Mouse (Mus musculus) CH12.LX (cell line): ENCODE results near the gene Gm49337. TPM values are rescaled to one million over a fixed set of nuclear protein-coding genes. Genes with fewer than 3 reads are reported as not detected.
A peak's percentile ranks its signal among the peaks of the same experiment; 100 is the strongest.

Experiments
- DNase-seq: peaks from one replicate; pipeline ENCODE4 v3.0.0-alpha.2; 2013; ENCODE audit errors: extremely low read depth
- H3K27ac ChIP-seq: 2 replicates; pipeline ENCODE4 v1.5.1; 2012; ENCODE audit warnings: low read depth, mild to moderate bottlenecking, control low read depth, moderate library complexity; ENCODE audit not compliant: insufficient read depth
- H3K27me3 ChIP-seq: replicated peaks from 2 replicates; pipeline ENCODE3; 2012; ENCODE audit warnings: inconsistent platforms
- H3K36me3 ChIP-seq, 2 experiments: replicated peaks in 1 of 2; 2 replicates each; pipeline versions ENCODE3 to v1.6.1; 2012; ENCODE audit warnings: inconsistent platforms in 1 of 2, low read length in 1 of 2, mild to moderate bottlenecking in 1 of 2, mixed read lengths in 1 of 2, moderate library complexity in 1 of 2; ENCODE audit not compliant: control insufficient read depth in 1 of 2, insufficient read depth in 1 of 2
- H3K4me1 ChIP-seq, 2 experiments: 2 replicates each; pipeline ENCODE4 v1.6.1; 2012; ENCODE audit warnings: inconsistent platforms in 1 of 2, moderate library complexity in 1 of 2; ENCODE audit not compliant: insufficient read depth in 2 of 2, control insufficient read depth in 1 of 2
- H3K4me2 ChIP-seq: 2 replicates; pipeline ENCODE4 v1.6.1; 2012; ENCODE audit warnings: low read depth, mild to moderate bottlenecking, control low read depth; ENCODE audit not compliant: poor library complexity, insufficient read depth, severe bottlenecking
- H3K4me3 ChIP-seq, 3 experiments: fragments of 150-350 bp in 1 of 3; sonication (generic) in 1 of 3; replicated peaks in 1 of 3; 2 replicates each; pipeline versions ENCODE3 to v1.5.1; 2011 to 2012; ENCODE audit warnings: low read depth in 2 of 3, low read length in 2 of 3, mild to moderate bottlenecking in 2 of 3, moderate library complexity in 2 of 3, control low read depth in 1 of 3, improper control_type of control experiment in 1 of 3, inconsistent platforms in 1 of 3, mixed read lengths in 1 of 3; ENCODE audit not compliant: poor library complexity in 1 of 3
- H3K79me2 ChIP-seq: replicated peaks from 2 replicates; pipeline ENCODE4 v1.6.1; 2012; ENCODE audit warnings: mild to moderate bottlenecking, moderate library complexity; ENCODE audit not compliant: control insufficient read depth, poor library complexity, insufficient read depth, severe bottlenecking; ENCODE audit errors: extremely low read depth
- H3K9ac ChIP-seq: 2 replicates; pipeline ENCODE4 v1.6.1; 2012; ENCODE audit warnings: low read depth, mild to moderate bottlenecking, control low read depth, moderate library complexity; ENCODE audit not compliant: insufficient read depth
- H3K9me3 ChIP-seq: replicated peaks from 2 replicates; pipeline ENCODE3; 2012; ENCODE audit warnings: low read length, inconsistent platforms, mixed read lengths
- CHD1 ChIP-seq: IDR thresholded peaks from 2 replicates; pipeline ENCODE4 v1.6.1; 2012; ENCODE audit warnings: low read depth, low read length, improper control_type of control experiment, inconsistent platforms
- CHD2 ChIP-seq: IDR thresholded peaks from 2 replicates; pipeline ENCODE4 v1.6.1; 2011; ENCODE audit warnings: low read length, improper control_type of control experiment
- CTCF ChIP-seq, 2 experiments: IDR thresholded peaks in 1 of 2; conservative IDR thresholded peaks in 1 of 2; 2 replicates each; pipeline ENCODE4 v1.5.1; 2011 to 2012; ENCODE audit warnings: low read depth in 2 of 2, low read length in 2 of 2, improper control_type of control experiment in 1 of 2, inconsistent platforms in 1 of 2, mild to moderate bottlenecking in 1 of 2, moderate library complexity in 1 of 2
- E2F4 ChIP-seq: IDR thresholded peaks from 2 replicates; pipeline ENCODE4 v1.6.1; 2011; ENCODE audit warnings: low read depth, low read length, improper control_type of control experiment; ENCODE audit not compliant: insufficient replicate concordance
- ELF1 ChIP-seq: IDR thresholded peaks from 2 replicates; pipeline ENCODE4 v1.6.1; 2014; ENCODE audit warnings: low read depth, mild to moderate bottlenecking, inconsistent platforms, low read length, improper control_type of control experiment
- EP300 ChIP-seq: IDR thresholded peaks from 2 replicates; pipeline ENCODE4 v1.6.1; 2011; ENCODE audit warnings: low read length, improper control_type of control experiment
- ETS1 ChIP-seq: conservative IDR thresholded peaks from 2 replicates; pipeline ENCODE4 v1.6.1; 2012; ENCODE audit warnings: low read depth, mild to moderate bottlenecking, inconsistent platforms, low read length, improper control_type of control experiment, moderate library complexity
- GABPA ChIP-seq: IDR thresholded peaks from 2 replicates; pipeline ENCODE4 v1.6.1; 2012; ENCODE audit warnings: low read depth, low read length, improper control_type of control experiment, inconsistent platforms; ENCODE audit not compliant: insufficient replicate concordance
- HCFC1 ChIP-seq: IDR thresholded peaks from 2 replicates; pipeline ENCODE4 v1.6.1; 2012; ENCODE audit warnings: low read depth, mild to moderate bottlenecking, inconsistent platforms, low read length, improper control_type of control experiment
- IRF4 ChIP-seq: IDR thresholded peaks from 2 replicates; pipeline ENCODE4 v1.6.1; 2014; ENCODE audit warnings: low read depth, mild to moderate bottlenecking, inconsistent platforms, low read length, improper control_type of control experiment
- JUN ChIP-seq: IDR thresholded peaks from 2 replicates; pipeline ENCODE4 v1.6.1; 2011; ENCODE audit warnings: low read depth, mild to moderate bottlenecking, low read length, improper control_type of control experiment, moderate library complexity; ENCODE audit not compliant: insufficient read depth
- JUND ChIP-seq: conservative IDR thresholded peaks from 2 replicates; pipeline ENCODE4 v1.6.1; 2011; ENCODE audit warnings: low read depth, low read length, improper control_type of control experiment
- KAT2A ChIP-seq: IDR thresholded peaks from 2 replicates; pipeline ENCODE4 v1.6.1; 2012; ENCODE audit warnings: low read length, improper control_type of control experiment, inconsistent platforms; ENCODE audit not compliant: insufficient replicate concordance
- MAFK ChIP-seq: IDR thresholded peaks from 2 replicates; pipeline ENCODE4 v1.6.1; 2011; ENCODE audit warnings: low read length, improper control_type of control experiment; ENCODE audit not compliant: insufficient replicate concordance
- MAX ChIP-seq: IDR thresholded peaks from 2 replicates; pipeline ENCODE4 v1.6.1; 2011; ENCODE audit warnings: low read length, improper control_type of control experiment
- MEF2A ChIP-seq: IDR thresholded peaks from 2 replicates; pipeline ENCODE4 v1.6.1; 2014; ENCODE audit warnings: low read depth, mild to moderate bottlenecking, inconsistent platforms, low read length, improper control_type of control experiment, borderline replicate concordance
- MXI1 ChIP-seq: IDR thresholded peaks from 2 replicates; pipeline ENCODE4 v1.6.1; 2011; ENCODE audit warnings: mild to moderate bottlenecking, low read depth, low read length, improper control_type of control experiment
- NELFE ChIP-seq: IDR thresholded peaks from 2 replicates; pipeline ENCODE4 v1.6.1; 2011; ENCODE audit warnings: low read depth, low read length, improper control_type of control experiment
- NRF1 ChIP-seq: IDR thresholded peaks from 2 replicates; pipeline ENCODE4 v1.6.1; 2014; ENCODE audit warnings: low read depth, mild to moderate bottlenecking, inconsistent platforms, low read length, improper control_type of control experiment, moderate library complexity
- PAX5 ChIP-seq: IDR thresholded peaks from 2 replicates; pipeline ENCODE4 v1.6.1; 2012; ENCODE audit warnings: low read length, inconsistent platforms, mixed read lengths
- POLR2A ChIP-seq: IDR thresholded peaks from 2 replicates; pipeline ENCODE4 v1.6.1; 2011; ENCODE audit warnings: low read depth, mild to moderate bottlenecking, improper control_type of control experiment, low read length
- POLR2AphosphoS2 ChIP-seq: IDR thresholded peaks from 2 replicates; pipeline ENCODE4 v1.6.1; 2011; ENCODE audit warnings: low read depth, low read length, improper control_type of control experiment
- RAD21 ChIP-seq: IDR thresholded peaks from 2 replicates; pipeline ENCODE4 v1.6.1; 2011; ENCODE audit warnings: low read depth, mild to moderate bottlenecking, low read length, improper control_type of control experiment, moderate library complexity
- RCOR1 ChIP-seq: conservative IDR thresholded peaks from 2 replicates; pipeline ENCODE4 v1.6.1; 2012; ENCODE audit warnings: low read depth, mild to moderate bottlenecking, inconsistent platforms, low read length, improper control_type of control experiment
- SIN3A ChIP-seq: IDR thresholded peaks from 2 replicates; pipeline ENCODE4 v1.6.1; 2012; ENCODE audit warnings: low read length, improper control_type of control experiment, inconsistent platforms
- TCF12 ChIP-seq: IDR thresholded peaks from 2 replicates; pipeline ENCODE4 v1.6.1; 2014; ENCODE audit warnings: low read depth, mild to moderate bottlenecking, inconsistent platforms, low read length, improper control_type of control experiment
- UBTF ChIP-seq: IDR thresholded peaks from 2 replicates; pipeline ENCODE4 v1.6.1; 2012; ENCODE audit warnings: low read depth, mild to moderate bottlenecking, inconsistent platforms, low read length, improper control_type of control experiment, moderate library complexity
- USF1 ChIP-seq: IDR thresholded peaks from 2 replicates; pipeline ENCODE4 v1.6.1; 2014; ENCODE audit warnings: low read depth, mild to moderate bottlenecking, inconsistent platforms, low read length, improper control_type of control experiment
- USF2 ChIP-seq: conservative IDR thresholded peaks from 2 replicates; pipeline ENCODE4 v1.6.1; 2011; ENCODE audit warnings: low read depth, low read length, improper control_type of control experiment
- ZMIZ1 ChIP-seq: IDR thresholded peaks from 2 replicates; pipeline ENCODE4 v1.6.1; 2012; ENCODE audit warnings: low read depth, mild to moderate bottlenecking, inconsistent platforms, low read length, improper control_type of control experiment
- ZNF384 ChIP-seq: IDR thresholded peaks from 2 replicates; pipeline ENCODE4 v1.6.1; 2012; ENCODE audit warnings: low read depth, low read length, improper control_type of control experiment, inconsistent platforms
- dilution Hi-C: fragments of 300-500 bp; cut with MboI; formaldehyde crosslinking; loops from 2 replicates; pipeline ENCODE4 v1.14.3; 2020; ENCODE audit warnings: low sequenced_read_pairs; ENCODE audit not compliant: extremely low pct_unique_long_range_greater_than_20kb, extremely low pct_ligation_motif_present
- in situ Hi-C: fragments of 300-500 bp; cut with MboI; formaldehyde crosslinking; loops from 3 replicates; pipeline ENCODE4 v1.14.3; 2019; ENCODE audit warnings: low sequenced_read_pairs, low pct_ligation_motif_present, low pct_unique_long_range_greater_than_20kb, mixed read lengths
- polyA plus RNA-seq: library from polyadenylated mRNA; unstranded; fragments of >175 nt; gene quantifications from 2 replicates; pipeline ENCODE4 v1.2.1, GENCODE M21; 2012; ENCODE audit warnings: low read depth; ENCODE audit not compliant: insufficient read length
- total RNA-seq, 2 experiments: library from RNA; depleted of rRNA; stranded (reverse); fragments of 300-350 nt in 1 of 2; fragments of >200 nt in 1 of 2; gene quantifications; 2 replicates each; pipeline ENCODE4 v1.2.3; 2012 to 2014

Gene Gm49337
- total and polyA plus RNA-seq, 3 experiments = not detected

- Histone ChIP-seq H3K9ac (peak overlapping the region; percentile 45), H3K4me3 (peak overlapping the region; percentile 61 to 75 (median 75)), H3K36me3 (no peaks in the 10 kb centered on the region), H3K27ac (0 out of 2 replicates have a peak overlapping the region, but pooled peaks have one; percentile 11), H3K4me1 (peaks cover 0 to 4% of the 10 kb centered on the region in 2 experiments; a peak in 2 of 4 replicates)
- dilution Hi-C loops = no loop called here
- DNase-seq = no peak
- TF ChIP-seq SIN3A = peak; percentile 29; the same call in 1 of the 2 replicates
- no peak for TF ChIP-seq JUN
- TF ChIP-seq EP300 = no peak
- TF ChIP-seq, all 38 proteins: peak for 1
- Histone ChIP-seq H3K4me2 (peak overlapping the region; percentile 84), H3K9me3 (no peaks in the 10 kb centered on the region), H3K27me3 (peaks cover 12% of the 10 kb centered on the region), H3K79me2 (no peaks in the 10 kb centered on the region)
- in situ Hi-C loops = no loop called here
Measured at GRCm38 (mm10) chr4:116220780-116221139, 47.6 kb downstream of the Gm49337 start.

GRCm38 (mm10) chr4:116221140-116221851 lies 48.1 kb downstream of the Gm49337 start, which contains the start of gene Pik3r3:
Gene Pik3r3 (plus strand): TSS chr4:116221618.
- H3K9me3 ChIP-seq = no peaks in the 10 kb centered on the region
- H3K9ac ChIP-seq = peak within 1 kb of the TSS; percentile 71
- in situ Hi-C loops (no loop called here), dilution Hi-C loops (no loop called here)
- H3K27me3 ChIP-seq = peaks cover 10% of the 10 kb centered on the region
- H3K79me2 ChIP-seq = no peaks in the 10 kb centered on the region
- peaks cover 0 to 4% of the 10 kb centered on the region in 2 experiments; a peak in 2 of 4 replicates for H3K4me1 ChIP-seq
- peak within 1 kb of the TSS; percentile 100 for H3K4me2 ChIP-seq
- no peaks in the 10 kb centered on the region for H3K36me3 ChIP-seq
- DNase-seq = peak; percentile 97
- H3K27ac ChIP-seq = peak within 1 kb of the TSS; percentile 42; the same call in 1 of the 2 replicates
- peak within 1 kb of the TSS; percentile 61 to 75 (median 75) for H3K4me3 ChIP-seq
- 0 out of 2 replicates have a peak, but pooled peaks have one; percentile 34 for TF ChIP-seq KAT2A
- TF ChIP-seq RCOR1 = peak; percentile 72; the same call in 1 of the 2 replicates
- TF ChIP-seq CHD1 = peak; percentile 100
- peak; percentile 57 for TF ChIP-seq CHD2
- TF ChIP-seq GABPA = no peak
- TF ChIP-seq JUN = 0 out of 2 replicates have a peak, but pooled peaks have one; percentile 7
- peak; percentile 97 for TF ChIP-seq POLR2A
- peak; percentile 75 for TF ChIP-seq MXI1
- no peak; the same call in 1 of the 2 replicates for TF ChIP-seq JUND
- TF ChIP-seq PAX5 = no peak
- TF ChIP-seq ETS1 = peak; percentile 58
- peak; percentile 78; the same call in 1 of the 2 replicates for TF ChIP-seq ZMIZ1
- no peak for TF ChIP-seq E2F4
- TF ChIP-seq ELF1 = peak; percentile 41; the same call in 1 of the 2 replicates
- TF ChIP-seq TCF12 = peak; percentile 65
- TF ChIP-seq UBTF = 0 out of 2 replicates have a peak, but pooled peaks have one; percentile 31
- TF ChIP-seq USF2 = no peak
- no peak for TF ChIP-seq ZNF384
- 0 out of 2 replicates have a peak, but pooled peaks have one; percentile 29 for TF ChIP-seq MAFK
- TF ChIP-seq CTCF (conservative IDR thresholded peaks at IDR 0.05 in 1 of 2, IDR thresholded peaks at IDR 0.05 in 1 of 2; ENCODE audit: low read depth in 2 of 2, low read length in 2 of 2) = no peak
- peak; percentile 37; the same call in 1 of the 2 replicates for TF ChIP-seq MEF2A
- TF ChIP-seq EP300 = peak; percentile 44
- no peak for TF ChIP-seq RAD21
- peak; percentile 79 for TF ChIP-seq NRF1
- TF ChIP-seq MAX = peak; percentile 49; the same call in 1 of the 2 replicates
- TF ChIP-seq NELFE = peak; percentile 76
- peak; percentile 62 for TF ChIP-seq HCFC1
- TF ChIP-seq USF1 = no peak
- TF ChIP-seq IRF4 = peak; percentile 69; the same call in 1 of the 2 replicates
- no peak for TF ChIP-seq POLR2AphosphoS2
